Mouse (Mus musculus) megakaryocyte, adult 5-6 weeks (primary cell): ENCODE results near the gene Mtcl1. TPM values are rescaled to one million over a fixed set of nuclear protein-coding genes. Genes with fewer than 3 reads are reported as not detected.

Source experiments
- total RNA-seq, 2 experiments: library from RNA; stranded (forward) in 1 of 2; stranded (reverse) in 1 of 2; fragments of 153-499, 151-499 nt in 1 of 2; fragments of 221-1000, 200-1000 nt in 1 of 2; gene quantifications; 2 replicates each; pipeline versions ENCODE4 v1.2.3 to v1.2.4; 2015 to 2017

Mtcl1 gene
- total RNA-seq, 2 experiments from 2014 or later = not detected

Other genes with a start within 250 kb of the Mtcl1 start
- 22.5 and 22.7 TPM in 2 replicates for gene Rab12, start 70.0 kb upstream of the Mtcl1 start, total RNA-seq (2015)
- gene Rab12, start 70.0 kb upstream of the Mtcl1 start, total RNA-seq (2017) = 24.3 and 36.5 TPM in 2 replicates
- not detected in 2 replicates for gene Themis3, start 144.9 kb upstream of the Mtcl1 start, total RNA-seq (2015)
- gene Themis3, start 144.9 kb upstream of the Mtcl1 start, total RNA-seq (2017) = not detected in 2 replicates